28 mouse cellular contexts compared by ENCODE assay signal in the genomic region with DNA sequence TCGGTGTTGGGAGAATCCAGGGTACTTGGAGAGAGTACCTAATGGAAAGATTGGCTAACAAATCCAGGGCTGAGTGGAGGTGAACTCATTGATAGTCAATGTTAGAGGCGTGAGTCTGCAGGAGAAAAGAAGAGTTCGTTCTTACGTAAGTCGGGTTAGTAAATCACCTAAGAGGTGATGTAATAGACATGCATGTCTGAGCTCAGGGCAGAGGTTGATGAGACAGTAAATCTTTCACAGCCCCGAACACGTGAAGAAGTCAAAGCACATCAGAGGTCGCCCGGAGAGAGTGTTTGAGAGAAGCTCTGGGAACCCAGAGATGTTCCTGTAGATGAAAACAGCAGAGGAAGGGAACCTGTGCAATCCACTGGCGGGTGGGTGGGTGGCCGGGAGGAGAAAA.
DNase-seq lines count a peak whose midpoint lies in the region; ATAC-seq and TF ChIP-seq lines count a peak whose summit lies in the region.
"Had no signal": no experiment of that assay in that cellular context is flagged by ENCODE, and none has a peak within 500 bp of the region (broad histone marks: within the 10 kb centered on the region; RNA-seq: fewer than 3 reads in every experiment).

No protein-coding gene starts in this region.

- H3K9me3 ChIP-seq in kidney, embryonic 15.5 days (replicated peaks): no peaks in the 10 kb centered on the region
- H3K9me3 ChIP-seq: heart, embryonic 13.5 days; hindbrain, embryonic 10.5 days; hindbrain, embryonic 15.5 days; limb, embryonic 10.5 days; limb, embryonic 15.5 days; lung, embryonic 15.5 days; megakaryocyte, embryonic 14.5 days; midbrain, embryonic 12.5 days; stomach, embryonic 15.5 days had no signal

- H3K4me2 ChIP-seq in kidney, embryonic 15.5 days: no peak overlapping the region
- H3K4me2 ChIP-seq: heart, embryonic 13.5 days; hindbrain, embryonic 15.5 days; limb, embryonic 15.5 days; lung, embryonic 15.5 days; midbrain, embryonic 12.5 days; stomach, embryonic 15.5 days had no signal

- no peak for TF ChIP-seq CTCF in bone marrow, adult 2 months (IDR thresholded peaks at IDR 0.05; ENCODE audit: control insufficient read depth, insufficient read depth, low read length)

- peak; percentile 72 for DNase-seq in heart, adult 11 months
- no peak for DNase-seq in heart, postnatal 10 days
- DNase-seq in kidney, postnatal 36 days: peak; percentile 21 to 52
- DNase-seq in spleen, adult 12 weeks (ENCODE audit: low spot score): no peak
- DNase-seq: adrenal gland, adult 2 months; cerebellum, adult 8-10 months; cerebellum, postnatal 25 days; gastrocnemius, postnatal 25 days; heart, postnatal 14 days; layer of hippocampus, adult 9-11 months; lung, postnatal 36 days; right cerebral cortex, postnatal 14 days had no signal

- no peaks in the 10 kb centered on the region for H3K4me1 ChIP-seq in kidney, embryonic 15.5 days
- H3K4me1 ChIP-seq in bone marrow, adult 2 months (ENCODE audit: control insufficient read depth, insufficient read depth, low read length): peaks cover 3% of the 10 kb centered on the region
- H3K4me1 ChIP-seq: heart, embryonic 13.5 days; hindbrain, embryonic 15.5 days had no signal

- TF ChIP-seq POLR2A in bone marrow, adult 2 months (IDR thresholded peaks at IDR 0.05; ENCODE audit: borderline replicate concordance, control insufficient read depth, low read depth, low read length): no peak

- H3K9ac ChIP-seq in kidney, embryonic 15.5 days: no peak overlapping the region
- H3K9ac ChIP-seq: heart, embryonic 13.5 days; hindbrain, embryonic 15.5 days; limb, embryonic 15.5 days; lung, embryonic 15.5 days; midbrain, embryonic 12.5 days; stomach, embryonic 15.5 days had no signal

- H3K27ac ChIP-seq in kidney, embryonic 15.5 days: no peak overlapping the region
- peak overlapping the region; percentile 34; the same call in 1 of the 2 replicates for H3K27ac ChIP-seq in bone marrow, adult 2 months (ENCODE audit: control insufficient read depth, insufficient read depth, low read depth, low read length, poor library complexity)
- H3K27ac ChIP-seq: heart, embryonic 13.5 days; hindbrain, embryonic 10.5 days; hindbrain, embryonic 15.5 days; limb, embryonic 10.5 days; limb, embryonic 15.5 days; lung, embryonic 15.5 days; midbrain, embryonic 12.5 days; stomach, embryonic 15.5 days had no signal

- no peaks in the 10 kb centered on the region for H3K36me3 ChIP-seq in kidney, embryonic 15.5 days
- H3K36me3 ChIP-seq: heart, embryonic 13.5 days; hindbrain, embryonic 10.5 days; hindbrain, embryonic 15.5 days; limb, embryonic 10.5 days; limb, embryonic 15.5 days; lung, embryonic 15.5 days; midbrain, embryonic 12.5 days; stomach, embryonic 15.5 days had no signal

- no peak overlapping the region for H3K4me3 ChIP-seq in kidney, embryonic 15.5 days (replicated peaks)
- H3K4me3 ChIP-seq in bone marrow, adult 2 months (replicated peaks; ENCODE audit: control insufficient read depth, low read depth, low read length): no peak overlapping the region
- H3K4me3 ChIP-seq: heart, embryonic 13.5 days; hindbrain, embryonic 10.5 days; hindbrain, embryonic 15.5 days; limb, embryonic 10.5 days; limb, embryonic 15.5 days; lung, embryonic 15.5 days; megakaryocyte, embryonic 14.5 days; midbrain, embryonic 12.5 days; stomach, embryonic 15.5 days had no signal

- intact Hi-C loops in heart, postnatal 10 days (cut with DNase I): no loop called here

- no peak for ATAC-seq in kidney, embryonic 15.5 days (replicated peaks; ENCODE audit: low FRiP score)
- peak; percentile 21; the same call in 1 of the 2 replicates for ATAC-seq in megakaryocyte, adult 5-6 weeks (ENCODE audit: poor library complexity, severe bottlenecking)
- ATAC-seq: activated CD4-positive, CD25-positive, alpha-beta regulatory T cell, adult 4 months; forebrain, embryonic 14.5 days; inflammation-experienced regulatory T-cells, adult 6 months had no signal

- WGBS in kidney, embryonic 15.5 days: 49% methylated on average over 11 of the region's 11 CpGs
- WGBS in bone marrow, adult 2 months: 61% methylated on average over 11 of the region's 11 CpGs

- no peaks in the 10 kb centered on the region for H3K27me3 ChIP-seq in kidney, embryonic 15.5 days
- H3K27me3 ChIP-seq: CH12.LX; heart, embryonic 13.5 days; hindbrain, embryonic 15.5 days; limb, embryonic 15.5 days; lung, embryonic 15.5 days; midbrain, embryonic 12.5 days; stomach, embryonic 15.5 days had no signal

Comparison
In these comparisons a context has a peak if more than half of its experiments do, and no peak if none do; other contexts are left out.
1. DNase-seq: peak in heart, adult 11 months (single experiment) and kidney, postnatal 36 days (2 of 2); none in heart, postnatal 10 days (0 of 2) and spleen, adult 12 weeks (single experiment).